Mouse (Mus musculus) left cerebral cortex, adult 8-10 months (tissue): Measurements from ENCODE around the gene Clmn. TPM values are rescaled to one million over a fixed set of nuclear protein-coding genes. Genes with fewer than 3 reads are reported as not detected.

Source experiments
- DNase-seq, 2 experiments: peaks; one replicate each; pipeline ENCODE4 v3.0.0; 2022; ENCODE audit warnings: low spot score in 2 of 2
- total RNA-seq, 4 experiments: library from RNA; stranded (reverse); gene quantifications; 2 replicates each; pipeline ENCODE4 v1.2.4; 2022

Gene Clmn
- total RNA-seq, 4 experiments from 2014 or later, result 51.6 to 64.6 (median 61.5) TPM

GRCm38 (mm10) chr12:104817172-104817866, 47.6 kb downstream of the Clmn start:
- no peak for DNase-seq

- no peak for DNase-seq
Observed at GRCm38 (mm10) chr12:104814291-104814690, 50.6 kb downstream of the Clmn start.

- DNase-seq, result no peak
Observed at GRCm38 (mm10) chr12:104813762-104814161, 51.1 kb downstream of the Clmn start.

GRCm38 (mm10) chr12:104812711-104813110, 52.2 kb downstream of the Clmn start:
- no peak for DNase-seq

- DNase-seq, result no peak
Observed at GRCm38 (mm10) chr12:104810923-104811443, 53.9 kb downstream of the Clmn start.

GRCm38 (mm10) chr12:104808421-104809067, 56.3 kb downstream of the Clmn start:
- no peak for DNase-seq

- no peak for DNase-seq
Observed at GRCm38 (mm10) chr12:104806680-104807375, 58.0 kb downstream of the Clmn start.

GRCm38 (mm10) chr12:104801494-104802260, 63.2 kb downstream of the Clmn start:
- DNase-seq, result no peak

- DNase-seq, result no peak
Observed at GRCm38 (mm10) chr12:104799365-104799764, 65.5 kb downstream of the Clmn start.

- DNase-seq, result no peak
Observed at GRCm38 (mm10) chr12:104797905-104798304, 67.0 kb downstream of the Clmn start.

- no peak for DNase-seq
Observed at GRCm38 (mm10) chr12:104796635-104797378, 68.1 kb downstream of the Clmn start.

- DNase-seq, result no peak
Observed at GRCm38 (mm10) chr12:104794957-104795356, 69.9 kb downstream of the Clmn start.

GRCm38 (mm10) chr12:104793486-104793885, 71.4 kb downstream of the Clmn start:
- DNase-seq, result no peak

- no peak for DNase-seq
Observed at GRCm38 (mm10) chr12:104777603-104778002, 87.3 kb downstream of the Clmn start.

GRCm38 (mm10) chr12:104771941-104772340, 92.9 kb downstream of the Clmn start:
- DNase-seq, result no peak

- no peak for DNase-seq
Observed at GRCm38 (mm10) chr12:104769201-104769785, 95.6 kb downstream of the Clmn start.

GRCm38 (mm10) chr12:104767183-104767582, 97.7 kb downstream of the Clmn start:
- DNase-seq, result no peak

- DNase-seq, result no peak
Observed at GRCm38 (mm10) chr12:104765761-104766160, 99.1 kb downstream of the Clmn start.

GRCm38 (mm10) chr12:104765116-104765515, 99.8 kb downstream of the Clmn start:
- DNase-seq, result no peak

- no peak for DNase-seq
Observed at GRCm38 (mm10) chr12:104763918-104764317, 101.0 kb downstream of the Clmn start.
